In the genomic region with DNA sequence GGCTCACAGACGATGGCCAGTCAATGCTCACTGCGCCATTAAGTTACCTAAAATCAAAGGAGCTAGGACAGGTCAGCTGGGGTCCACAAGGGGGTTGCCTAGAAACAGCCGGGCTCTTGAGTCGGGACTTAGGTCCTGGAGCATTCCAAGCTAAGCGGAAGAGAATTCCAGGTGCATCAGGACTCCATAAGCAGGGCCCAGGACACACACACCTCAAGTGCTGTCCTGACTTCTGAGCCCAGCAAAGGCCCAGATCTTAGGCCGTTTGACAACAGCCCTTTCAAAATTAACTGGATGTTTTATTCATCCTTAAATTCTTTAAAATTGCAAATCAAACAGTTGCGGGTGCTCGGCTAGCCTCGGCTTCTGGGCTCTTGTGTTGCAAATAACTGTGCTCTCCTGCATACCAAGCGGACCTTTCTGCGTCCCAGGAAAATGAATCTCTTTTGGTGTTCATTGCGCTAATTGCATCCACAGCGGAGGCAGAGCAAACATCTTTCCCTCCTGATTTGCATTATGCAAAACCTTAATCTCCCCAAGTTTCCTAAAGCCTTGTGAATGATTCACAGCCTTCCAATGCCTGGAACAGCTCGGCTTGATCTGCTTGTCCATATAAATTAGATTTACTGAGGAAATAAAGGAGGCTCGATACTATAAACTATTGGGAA, we compare ENCODE assay signal across 16 mouse cellular contexts.
A peak's percentile ranks its signal among the peaks of the same experiment; 100 is the strongest.
DNase-seq lines count a peak whose midpoint lies in the region; ATAC-seq and TF ChIP-seq lines count a peak whose summit lies in the region.
"Had no signal": no experiment of that assay in that cellular context is flagged by ENCODE, and none has a peak within 500 bp of the region (broad histone marks: within the 10 kb centered on the region; RNA-seq: fewer than 3 reads in every experiment).

No protein-coding gene starts in this region.

- H3K36me3 ChIP-seq in midbrain, embryonic 10.5 days: no peaks in the 10 kb centered on the region
- H3K36me3 ChIP-seq in midbrain, postnatal 0 days (ENCODE audit: insufficient read depth, low read length): no peaks in the 10 kb centered on the region
- H3K36me3 ChIP-seq in embryonic facial prominence, embryonic 10.5 days (replicated peaks): no peaks in the 10 kb centered on the region
- H3K36me3 ChIP-seq in limb, embryonic 10.5 days: no peaks in the 10 kb centered on the region
- H3K36me3 ChIP-seq in neural tube, embryonic 15.5 days: no peaks in the 10 kb centered on the region
- H3K36me3 ChIP-seq in intestine, embryonic 16.5 days (ENCODE audit: control insufficient read depth, insufficient read depth, low read length): no peaks in the 10 kb centered on the region
- H3K36me3 ChIP-seq: heart, embryonic 13.5 days; hindbrain, embryonic 12.5 days; liver, embryonic 12.5 days had no signal

- WGBS in midbrain, embryonic 10.5 days: 52% methylated on average over 15 of the region's 15 CpGs
- WGBS in midbrain, postnatal 0 days: 39% methylated on average over 15 of the region's 15 CpGs
- 61% methylated on average over 15 of the region's 15 CpGs for WGBS in embryonic facial prominence, embryonic 10.5 days
- WGBS in limb, embryonic 10.5 days: 60% methylated on average over 15 of the region's 15 CpGs
- 23% methylated on average over 15 of the region's 15 CpGs for WGBS in neural tube, embryonic 15.5 days
- 75% methylated on average over 15 of the region's 15 CpGs for WGBS in intestine, embryonic 16.5 days

- H3K4me1 ChIP-seq in midbrain, embryonic 10.5 days: peaks cover 54% of the 10 kb centered on the region
- no peaks in the 10 kb centered on the region for H3K4me1 ChIP-seq in midbrain, postnatal 0 days (ENCODE audit: insufficient read depth, low read length)
- peaks cover 58% of the 10 kb centered on the region for H3K4me1 ChIP-seq in embryonic facial prominence, embryonic 10.5 days
- peaks cover 55% of the 10 kb centered on the region for H3K4me1 ChIP-seq in limb, embryonic 10.5 days
- peaks cover 31% of the 10 kb centered on the region for H3K4me1 ChIP-seq in neural tube, embryonic 15.5 days
- H3K4me1 ChIP-seq in intestine, embryonic 16.5 days (ENCODE audit: control insufficient read depth, insufficient read depth, low read length): 0 out of 2 replicates have a peak, but pooled peaks cover 4% of the 10 kb centered on the region

- H3K9ac ChIP-seq in midbrain, postnatal 0 days (replicated peaks; ENCODE audit: low read length, poor library complexity, severe bottlenecking): no peak overlapping the region
- no peak overlapping the region for H3K9ac ChIP-seq in neural tube, embryonic 15.5 days (replicated peaks)
- no peak overlapping the region for H3K9ac ChIP-seq in intestine, embryonic 16.5 days (ENCODE audit: low read depth, low read length)
- H3K9ac ChIP-seq: hindbrain, embryonic 12.5 days; liver, embryonic 12.5 days had no signal

- H3K27ac ChIP-seq in midbrain, embryonic 10.5 days (replicated peaks): peak overlapping the region; percentile 67
- H3K27ac ChIP-seq in midbrain, postnatal 0 days (ENCODE audit: low read depth, low read length): no peak overlapping the region
- H3K27ac ChIP-seq in embryonic facial prominence, embryonic 10.5 days (replicated peaks): 0 out of 2 replicates have a peak overlapping the region, but pooled peaks have one; percentile 45
- peak overlapping the region; percentile 80 for H3K27ac ChIP-seq in limb, embryonic 10.5 days
- peak overlapping the region; percentile 58; the same call in 1 of the 2 replicates for H3K27ac ChIP-seq in neural tube, embryonic 15.5 days (replicated peaks)
- H3K27ac ChIP-seq in intestine, embryonic 16.5 days (ENCODE audit: low read length): no peak overlapping the region
- H3K27ac ChIP-seq: heart, embryonic 13.5 days; hindbrain, embryonic 12.5 days; kidney, postnatal 0 days; liver, embryonic 12.5 days had no signal

- H3K27me3 ChIP-seq in midbrain, embryonic 10.5 days (ENCODE audit: low read depth, poor library complexity, severe bottlenecking): peaks cover 23% of the 10 kb centered on the region
- H3K27me3 ChIP-seq in midbrain, postnatal 0 days (ENCODE audit: insufficient read depth, low read length): no peaks in the 10 kb centered on the region
- peaks cover 15% of the 10 kb centered on the region for H3K27me3 ChIP-seq in embryonic facial prominence, embryonic 10.5 days (replicated peaks; ENCODE audit: low read depth, poor library complexity, severe bottlenecking)
- no peaks in the 10 kb centered on the region for H3K27me3 ChIP-seq in limb, embryonic 10.5 days (ENCODE audit: low read depth, poor library complexity, severe bottlenecking)
- no peaks in the 10 kb centered on the region for H3K27me3 ChIP-seq in neural tube, embryonic 15.5 days (replicated peaks)
- no peaks in the 10 kb centered on the region for H3K27me3 ChIP-seq in intestine, embryonic 16.5 days (replicated peaks; ENCODE audit: control insufficient read depth, insufficient read depth, low read length)
- H3K27me3 ChIP-seq: heart, embryonic 13.5 days; hindbrain, embryonic 12.5 days; liver, embryonic 12.5 days had no signal

- H3K4me2 ChIP-seq in midbrain, postnatal 0 days (ENCODE audit: low read depth, low read length, poor library complexity, severe bottlenecking): no peak overlapping the region
- H3K4me2 ChIP-seq in neural tube, embryonic 15.5 days: no peak overlapping the region
- H3K4me2 ChIP-seq in intestine, embryonic 16.5 days (ENCODE audit: low read depth, low read length): no peak overlapping the region
- H3K4me2 ChIP-seq: heart, embryonic 13.5 days; hindbrain, embryonic 12.5 days; liver, embryonic 12.5 days had no signal

- H3K4me3 ChIP-seq in midbrain, embryonic 10.5 days: no peak overlapping the region
- H3K4me3 ChIP-seq in midbrain, postnatal 0 days (ENCODE audit: low read depth, low read length): no peak overlapping the region
- H3K4me3 ChIP-seq in embryonic facial prominence, embryonic 10.5 days: no peak overlapping the region
- no peak overlapping the region for H3K4me3 ChIP-seq in limb, embryonic 10.5 days
- no peak overlapping the region for H3K4me3 ChIP-seq in neural tube, embryonic 15.5 days (replicated peaks)
- no peak overlapping the region for H3K4me3 ChIP-seq in intestine, embryonic 16.5 days (ENCODE audit: low read length)
- H3K4me3 ChIP-seq: heart, embryonic 13.5 days; hindbrain, embryonic 12.5 days; liver, embryonic 12.5 days had no signal

- no peak for DNase-seq in midbrain, embryonic 10.5 days (ENCODE audit: low spot score)
- DNase-seq in midbrain, postnatal 0 days (ENCODE audit: low spot score): no peak
- DNase-seq in embryonic facial prominence, embryonic 10.5 days (ENCODE audit: low spot score): no peak
- DNase-seq in limb, embryonic 10.5 days (ENCODE audit: low spot score): no peak
- no peak for DNase-seq in left cerebral cortex, adult 8-10 months (ENCODE audit: low spot score in 2 of 2)
- no peak for DNase-seq in right cerebral cortex, adult 2 months (ENCODE audit: low spot score in 2 of 2)
- DNase-seq: cerebellum, adult 9-11 months; gastrocnemius, postnatal 14 days; right cerebral cortex, postnatal 25 days had no signal

- ATAC-seq in midbrain, postnatal 0 days (ENCODE audit: low FRiP score): no peak
- no peak for ATAC-seq in neural tube, embryonic 15.5 days (ENCODE audit: low FRiP score)
- no peak for ATAC-seq in intestine, embryonic 16.5 days
- ATAC-seq: liver, embryonic 12.5 days; lung, postnatal 0 days had no signal

- no peaks in the 10 kb centered on the region for H3K9me3 ChIP-seq in midbrain, embryonic 10.5 days (replicated peaks)
- H3K9me3 ChIP-seq in midbrain, postnatal 0 days (ENCODE audit: low read length): no peaks in the 10 kb centered on the region
- no peaks in the 10 kb centered on the region for H3K9me3 ChIP-seq in embryonic facial prominence, embryonic 10.5 days
- H3K9me3 ChIP-seq in limb, embryonic 10.5 days (replicated peaks): no peaks in the 10 kb centered on the region
- no peaks in the 10 kb centered on the region for H3K9me3 ChIP-seq in neural tube, embryonic 15.5 days (replicated peaks)
- H3K9me3 ChIP-seq in intestine, embryonic 16.5 days (ENCODE audit: control insufficient read depth, low read length): no peaks in the 10 kb centered on the region
- H3K9me3 ChIP-seq: heart, embryonic 13.5 days; hindbrain, embryonic 12.5 days; liver, embryonic 12.5 days had no signal

- TF ChIP-seq CTCF in midbrain, postnatal 0 days (IDR thresholded peaks at IDR 0.05): no peak

Comparison
In these comparisons a context has a peak if more than half of its experiments do, and no peak if none do; other contexts are left out.
1. H3K27ac ChIP-seq: peak in midbrain, embryonic 10.5 days (single experiment), embryonic facial prominence, embryonic 10.5 days (single experiment), limb, embryonic 10.5 days (single experiment) and neural tube, embryonic 15.5 days (single experiment); none in midbrain, postnatal 0 days (single experiment) and intestine, embryonic 16.5 days (single experiment).